Mouse (Mus musculus): ENCODE measurements around the gene Ptprn. TPM values are rescaled to one million over a fixed set of nuclear protein-coding genes. Genes with fewer than 3 reads are reported as not detected.
A peak's percentile ranks its signal among the peaks of the same experiment; 100 is the strongest.

Ptprn gene
- total RNA-seq (2021): 100 to 1,000 TPM; 395 to 416 TPM
- long read RNA-seq, experiment 1, transcript Ptprn-201 (23 exons, 3,554 nt): major isoform, 149 of 367 reads
- long read RNA-seq, experiment 1, partial matches to known transcripts: 167 of 367 reads
- long read RNA-seq, experiment 1, other reads (novel, unspliced or antisense): 51 of 367 reads
- long read RNA-seq, experiment 2, transcript Ptprn-201 (23 exons, 3,554 nt): major isoform, 211 of 485 reads
- long read RNA-seq, experiment 2, partial matches to known transcripts: 215 of 485 reads
- long read RNA-seq, experiment 2, other reads (novel, unspliced or antisense): 59 of 485 reads

DNA sequence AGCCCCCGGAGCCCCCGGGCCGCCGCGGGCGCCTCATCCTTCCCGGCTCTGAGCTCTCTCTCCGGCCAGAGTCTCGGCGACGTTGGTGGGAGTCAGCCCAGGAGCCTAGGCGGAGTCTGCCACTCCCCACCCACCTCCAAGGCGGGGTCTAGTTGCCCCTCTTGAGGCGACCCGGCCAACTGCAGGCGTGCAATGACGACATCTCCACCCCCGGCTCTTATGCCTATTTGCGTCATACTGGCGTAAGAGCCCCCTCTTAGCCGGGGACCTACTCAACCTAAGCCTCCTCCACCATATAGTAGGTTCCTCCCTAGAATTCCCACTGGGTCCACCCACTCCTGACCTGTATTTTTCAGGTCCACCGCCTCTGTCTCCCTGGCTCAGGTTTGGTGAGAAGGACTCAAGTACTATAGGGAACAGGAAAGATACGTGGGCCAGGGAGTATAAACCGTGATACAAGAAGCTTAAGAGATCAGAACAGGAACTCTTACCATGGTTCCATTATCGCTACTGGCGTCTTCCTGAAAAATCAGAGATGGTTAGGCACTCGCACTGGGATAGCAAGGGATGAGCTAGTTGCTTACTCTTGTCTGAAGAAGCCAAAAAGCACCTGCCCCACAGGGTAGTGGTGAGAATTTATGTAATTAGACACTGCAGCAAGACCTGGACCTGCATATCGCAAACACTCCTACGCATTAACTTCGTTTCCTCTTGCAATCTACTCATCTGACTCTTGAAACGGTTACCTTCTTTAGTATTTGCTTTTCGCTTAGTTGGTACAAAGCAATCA lies at the start of gene Ptprn:
TSS of gene Ptprn (minus strand) at position 412 of the 790 bp plus-strand sequence.
- DNase-seq (ENCODE audit: low spot score in 2 of 2): peak; percentile 71 to 87
- Histone ChIP-seq H3K27ac (peak within 1 kb of the TSS; percentile 95), H3K4me3 (peak within 1 kb of the TSS; percentile 67)
- peak; percentile 63 for TF ChIP-seq CTCF (conservative IDR thresholded peaks at IDR 0.05)

DNA sequence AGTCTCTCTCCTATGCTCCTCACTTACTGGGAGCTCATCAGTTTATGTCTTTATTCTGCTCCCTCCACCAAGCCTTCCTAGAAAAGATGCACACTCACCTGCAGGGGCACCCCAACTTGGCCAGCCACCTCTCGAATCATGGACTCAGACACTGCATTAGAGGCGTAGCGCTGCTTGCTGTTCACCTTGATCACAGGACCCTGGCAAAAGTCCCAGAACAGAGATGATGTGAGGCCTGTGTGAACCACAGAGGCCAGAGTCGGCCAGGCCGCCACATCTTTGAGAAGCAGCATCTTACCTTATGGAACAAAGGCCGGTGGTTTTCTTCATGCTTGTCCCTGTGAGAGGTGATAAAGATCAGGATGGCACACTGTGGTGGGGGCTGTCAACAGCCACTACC lies 47.4 kb upstream of the Ptprn start:
- no peak overlapping the region for H3K4me3 ChIP-seq
- TF ChIP-seq CTCF (conservative IDR thresholded peaks at IDR 0.05): no peak
- no peak for DNase-seq (ENCODE audit: low spot score in 2 of 2)
- H3K27ac ChIP-seq: no peak overlapping the region

DNA sequence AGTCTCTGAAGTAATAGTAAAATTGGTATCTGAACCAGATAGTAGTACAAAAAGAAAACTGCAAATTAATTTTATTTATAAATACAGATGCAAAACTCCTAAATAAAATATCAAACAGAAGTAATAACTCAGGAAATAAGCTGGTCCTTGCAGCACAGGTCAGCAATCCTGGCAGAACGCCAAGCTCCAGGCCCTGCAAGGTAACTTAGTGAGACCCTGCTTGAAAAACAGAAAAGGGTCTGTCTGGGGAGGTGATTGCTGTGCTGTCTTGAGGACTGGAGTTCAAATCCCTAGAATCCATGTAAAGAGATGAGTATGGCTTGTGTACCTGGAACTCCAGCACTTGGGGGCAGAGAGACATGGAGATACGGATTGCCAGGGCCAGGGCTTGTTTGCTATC lies 40.4 kb upstream of the Ptprn start:
- TF ChIP-seq CTCF (conservative IDR thresholded peaks at IDR 0.05): no peak
- H3K4me3 ChIP-seq: no peak overlapping the region
- no peak overlapping the region for H3K27ac ChIP-seq
- DNase-seq (ENCODE audit: low spot score in 2 of 2): no peak

DNA sequence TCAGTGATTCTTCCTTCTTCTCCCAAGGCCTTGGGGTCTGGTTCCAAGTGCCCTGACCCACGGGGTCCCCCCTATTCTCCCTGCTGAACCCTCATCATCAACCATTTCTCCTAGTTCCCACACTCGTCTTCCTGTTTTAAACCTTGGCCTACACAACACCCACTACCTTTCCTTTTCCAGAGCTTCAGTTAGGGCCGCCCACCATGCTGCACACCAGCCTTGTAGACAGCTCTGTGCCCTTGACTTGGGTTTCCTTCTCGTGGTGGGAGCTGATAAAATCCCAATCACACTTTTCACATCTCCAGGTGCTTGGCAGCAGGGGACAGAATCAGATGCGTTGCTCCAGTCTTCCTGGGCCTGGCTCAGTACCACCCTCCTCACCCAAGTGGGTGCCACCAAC lies 30.0 kb upstream of the Ptprn start:
- no peak for DNase-seq (ENCODE audit: low spot score in 2 of 2)
- no peak overlapping the region for H3K4me3 ChIP-seq
- H3K27ac ChIP-seq: no peak overlapping the region
- no peak for TF ChIP-seq CTCF (conservative IDR thresholded peaks at IDR 0.05)

DNA sequence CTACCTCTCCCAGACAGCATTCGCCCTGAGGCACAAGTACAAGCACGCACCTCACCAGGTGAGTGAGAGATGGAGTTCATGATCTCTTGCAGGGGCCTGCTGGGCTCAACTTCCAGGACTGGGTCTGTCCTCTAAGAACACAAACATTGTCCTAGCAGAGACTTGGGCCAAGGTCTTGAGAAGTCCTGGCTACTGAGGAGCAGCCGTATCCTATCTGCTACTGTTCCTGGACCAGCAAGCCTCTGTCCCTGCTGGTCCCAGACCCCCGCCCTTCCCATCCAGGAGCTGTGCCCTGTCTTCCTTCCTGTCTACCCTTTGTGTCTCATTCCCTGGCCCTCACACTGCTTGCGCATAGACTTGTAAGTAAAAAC lies 29.0 kb upstream of the Ptprn start:
- TF ChIP-seq CTCF (conservative IDR thresholded peaks at IDR 0.05): no peak
- no peak for DNase-seq (ENCODE audit: low spot score in 2 of 2)
- H3K4me3 ChIP-seq: no peak overlapping the region
- no peak overlapping the region for H3K27ac ChIP-seq

DNA sequence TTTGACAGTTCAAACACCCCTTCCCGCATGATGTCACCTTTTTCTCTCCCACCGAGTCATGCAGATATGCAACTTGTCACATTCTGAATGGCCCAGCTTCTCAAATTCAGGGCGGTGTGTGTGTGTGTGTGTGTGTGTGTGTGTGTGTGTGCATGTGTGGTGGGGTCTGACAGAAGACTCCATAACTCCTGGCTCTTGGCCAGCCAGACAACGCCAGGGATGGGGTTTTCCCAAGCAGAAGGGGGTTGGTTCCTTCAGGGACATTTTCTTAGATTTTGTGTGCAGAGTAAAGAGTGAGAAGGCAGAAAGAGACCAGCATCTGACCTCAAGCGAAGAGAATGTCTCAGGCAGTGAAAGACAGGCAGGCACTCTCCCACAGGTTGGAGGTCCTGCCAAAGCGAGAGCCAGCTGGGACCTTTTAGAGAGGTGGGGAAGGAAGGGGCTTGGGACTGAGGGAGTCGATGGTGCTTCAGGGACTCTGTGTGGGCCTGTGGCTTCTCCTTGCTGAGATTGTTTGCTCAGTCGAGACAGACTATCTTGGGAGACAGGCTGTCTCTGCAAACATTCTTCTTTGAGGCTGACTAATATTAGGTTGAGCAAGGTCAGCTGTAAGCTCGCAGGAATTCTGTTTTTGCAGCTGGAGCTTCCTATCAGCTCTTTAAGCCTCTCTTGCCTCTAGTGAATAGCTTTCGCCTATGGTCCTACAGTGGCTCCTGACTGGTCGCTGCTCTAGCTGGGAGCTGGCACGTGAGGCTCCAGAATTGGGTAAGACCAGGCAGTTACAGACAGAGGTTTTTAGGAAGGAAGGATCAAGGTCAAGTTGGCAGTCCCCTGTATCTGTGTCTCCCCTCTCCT lies 28.4 kb upstream of the Ptprn start:
- Histone ChIP-seq H3K27ac (no peak overlapping the region), H3K4me3 (no peak overlapping the region)
- no peak for TF ChIP-seq CTCF (conservative IDR thresholded peaks at IDR 0.05)
- DNase-seq (ENCODE audit: low spot score in 2 of 2): no peak

DNA sequence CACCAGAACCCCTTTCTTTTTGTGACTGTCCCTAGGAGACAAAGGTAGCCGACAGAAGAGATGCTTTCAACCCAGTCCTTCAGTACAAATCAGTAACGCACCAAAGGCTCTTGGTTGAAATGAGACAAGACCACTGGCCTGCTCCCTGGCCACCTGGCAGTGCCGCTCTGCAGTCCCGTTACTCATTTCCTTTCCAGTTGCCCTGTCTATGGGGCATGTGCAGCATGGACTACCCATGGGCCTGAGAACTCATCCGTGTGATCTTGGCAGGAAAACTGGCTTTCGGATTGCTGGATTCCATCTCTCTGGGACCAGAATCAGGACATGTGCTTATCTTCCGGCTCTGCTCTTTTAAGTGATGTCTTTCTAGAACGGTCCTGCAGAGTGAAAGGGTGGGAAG lies 27.0 kb upstream of the Ptprn start:
- no peak overlapping the region for H3K4me3 ChIP-seq
- TF ChIP-seq CTCF (conservative IDR thresholded peaks at IDR 0.05): no peak
- no peak for DNase-seq (ENCODE audit: low spot score in 2 of 2)
- no peak overlapping the region for H3K27ac ChIP-seq

DNA sequence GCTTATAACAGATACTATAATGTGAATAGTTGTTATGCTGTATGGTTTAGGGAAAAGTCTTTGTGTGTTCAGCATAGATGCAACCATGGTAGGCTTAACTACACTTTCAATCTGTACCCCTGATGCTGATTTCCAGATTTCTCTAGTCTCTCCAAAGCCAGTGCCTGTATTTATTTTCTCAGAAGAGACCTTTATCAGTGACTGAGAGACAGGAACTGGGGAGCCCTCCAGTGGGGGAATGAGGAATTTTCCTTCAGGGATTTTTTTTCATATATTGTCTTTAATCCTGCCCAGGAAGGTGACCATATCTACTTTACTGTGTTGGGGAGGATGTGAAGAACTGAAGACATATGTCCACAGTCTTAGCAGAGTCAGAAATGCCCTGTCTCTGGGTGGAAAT lies 26.3 kb upstream of the Ptprn start:
- peak; percentile 85 for TF ChIP-seq CTCF (conservative IDR thresholded peaks at IDR 0.05)
- H3K4me3 ChIP-seq: no peak overlapping the region
- DNase-seq (ENCODE audit: low spot score in 2 of 2): peak; percentile 76
- H3K27ac ChIP-seq: peak overlapping the region; percentile 91

DNA sequence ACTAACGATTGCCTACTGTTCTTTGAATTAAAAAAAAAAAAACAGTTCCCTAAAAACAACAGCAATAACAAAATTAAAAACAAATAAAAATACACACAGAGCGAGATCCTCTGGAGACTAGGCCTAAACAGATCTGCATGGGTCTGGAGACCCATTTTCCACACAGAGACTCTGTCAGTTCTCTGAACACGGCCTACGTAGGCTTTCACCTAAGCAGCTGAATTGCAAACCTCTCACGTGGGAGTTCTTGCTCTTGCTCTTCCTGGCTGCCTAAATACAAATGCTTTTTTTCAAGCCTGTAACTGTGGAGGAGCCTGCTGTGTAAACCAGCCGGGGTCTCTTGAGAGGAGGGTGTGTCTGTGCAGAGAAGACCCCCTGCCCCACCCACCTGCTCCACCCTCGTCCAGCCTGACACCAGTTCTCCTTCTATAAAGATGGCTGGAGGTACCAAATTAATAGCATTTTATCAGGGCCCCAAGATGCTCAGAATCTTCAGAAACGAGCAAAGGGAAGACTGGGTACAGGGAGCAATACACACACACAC lies 25.7 kb upstream of the Ptprn start:
- TF ChIP-seq CTCF (conservative IDR thresholded peaks at IDR 0.05): no peak
- no peak for DNase-seq (ENCODE audit: low spot score in 2 of 2)
- no peak overlapping the region for H3K4me3 ChIP-seq
- H3K27ac ChIP-seq: peak overlapping the region; percentile 91

DNA sequence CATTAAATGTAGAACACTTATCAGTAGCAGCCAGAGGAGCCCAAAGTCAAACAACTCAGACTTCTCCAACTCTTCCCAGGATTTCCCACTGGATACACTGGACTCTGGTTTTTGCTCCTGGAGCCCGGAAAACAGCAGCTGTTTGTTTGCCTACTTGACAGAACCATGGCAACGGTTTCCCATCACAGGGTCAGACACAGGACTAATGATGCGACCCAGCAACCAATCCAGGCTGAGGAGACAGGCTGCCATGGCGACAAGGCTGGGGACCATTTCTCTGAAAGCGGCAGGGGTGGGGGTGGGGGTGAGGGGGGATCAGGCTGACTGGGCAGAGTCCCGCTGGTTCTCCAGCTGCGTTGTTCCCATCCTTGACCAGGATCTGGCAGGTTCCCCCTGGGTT lies 25.1 kb upstream of the Ptprn start:
- H3K4me3 ChIP-seq: no peak overlapping the region
- DNase-seq (ENCODE audit: low spot score in 2 of 2): peak; percentile 32 to 57
- H3K27ac ChIP-seq: peak overlapping the region; percentile 91
- TF ChIP-seq CTCF (conservative IDR thresholded peaks at IDR 0.05): no peak

DNA sequence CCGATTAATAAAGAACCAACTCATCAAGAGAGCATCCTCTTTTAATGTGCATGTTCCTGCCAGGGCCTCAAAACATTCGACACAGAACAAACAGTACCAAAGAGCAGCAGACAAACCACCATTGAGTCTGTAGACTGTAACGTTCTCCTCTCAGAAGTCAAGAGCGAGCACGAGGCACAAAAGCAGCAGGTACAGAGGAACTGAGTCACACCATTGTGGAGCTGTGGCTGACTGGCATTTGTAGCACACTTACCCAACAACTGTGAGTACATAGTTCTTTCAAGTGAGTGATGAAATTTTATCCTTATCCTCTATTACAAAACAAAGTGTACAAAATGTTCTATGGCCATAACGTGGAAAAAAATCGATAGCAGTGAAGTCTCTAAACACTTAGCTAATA lies 20.6 kb upstream of the Ptprn start:
- DNase-seq (ENCODE audit: low spot score in 2 of 2): no peak
- H3K4me3 ChIP-seq: no peak overlapping the region
- no peak for TF ChIP-seq CTCF (conservative IDR thresholded peaks at IDR 0.05)

DNA sequence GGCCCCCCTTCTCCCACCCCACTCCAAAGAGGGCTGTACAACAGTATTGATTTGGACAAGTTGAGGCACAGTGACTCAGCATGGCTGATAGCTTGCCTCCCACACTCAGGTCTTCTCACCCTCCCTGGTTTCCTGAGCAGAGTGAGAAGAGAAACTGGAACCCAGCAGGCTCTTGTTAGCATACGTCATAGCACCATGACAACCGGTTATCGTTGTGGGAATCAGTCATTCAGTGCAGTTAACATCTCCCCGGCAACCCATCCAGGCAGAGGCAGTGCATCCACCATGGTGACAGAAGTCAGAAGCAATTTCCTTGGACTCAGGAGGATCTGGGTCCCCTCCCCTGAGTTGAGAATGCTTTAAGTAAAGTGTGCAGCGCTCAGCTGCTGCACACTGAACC lies 18.7 kb upstream of the Ptprn start:
- TF ChIP-seq CTCF (conservative IDR thresholded peaks at IDR 0.05): no peak
- no peak overlapping the region for H3K4me3 ChIP-seq
- H3K27ac ChIP-seq: peak overlapping the region; percentile 61
- DNase-seq (ENCODE audit: low spot score in 2 of 2): peak; percentile 37 to 71

More for the DNA sequence above, 20.6 kb upstream of the Ptprn start:
- H3K27ac ChIP-seq: no peak overlapping the region

DNA sequence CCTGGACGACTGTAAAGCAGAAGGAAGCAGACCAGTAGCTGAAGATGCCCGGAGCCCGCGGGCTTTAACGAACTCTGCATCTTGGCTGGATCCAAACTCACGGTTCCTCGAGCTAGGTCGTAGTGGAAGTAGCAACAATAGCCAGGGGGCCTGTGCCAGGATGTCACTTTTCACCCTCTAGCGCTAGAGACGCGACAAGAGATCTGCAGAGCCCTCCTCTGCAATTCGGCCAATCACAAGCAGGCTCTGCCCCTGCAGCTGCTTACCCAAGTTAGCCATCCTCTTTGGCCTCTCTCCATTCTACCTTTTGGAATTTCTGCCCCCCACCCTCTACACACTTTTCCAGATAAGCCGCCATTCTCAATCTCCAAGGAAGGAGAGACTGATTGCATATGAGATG lies 13.9 kb upstream of the Ptprn start, which contains the start of gene Resp18:
TSS of gene Resp18 (minus strand) at position 188 of the 400 bp plus-strand sequence.
- Histone ChIP-seq H3K4me3 (peak within 1 kb of the TSS; percentile 49), H3K27ac (peak within 1 kb of the TSS; percentile 29; the same call in 1 of the 2 replicates)
- no peak for DNase-seq (ENCODE audit: low spot score in 2 of 2)
- TF ChIP-seq CTCF (conservative IDR thresholded peaks at IDR 0.05): no peak

All from layer of hippocampus, adult 2 months (tissue).